Mouse (Mus musculus): ENCODE measurements around the gene Lce1c.

DNA sequence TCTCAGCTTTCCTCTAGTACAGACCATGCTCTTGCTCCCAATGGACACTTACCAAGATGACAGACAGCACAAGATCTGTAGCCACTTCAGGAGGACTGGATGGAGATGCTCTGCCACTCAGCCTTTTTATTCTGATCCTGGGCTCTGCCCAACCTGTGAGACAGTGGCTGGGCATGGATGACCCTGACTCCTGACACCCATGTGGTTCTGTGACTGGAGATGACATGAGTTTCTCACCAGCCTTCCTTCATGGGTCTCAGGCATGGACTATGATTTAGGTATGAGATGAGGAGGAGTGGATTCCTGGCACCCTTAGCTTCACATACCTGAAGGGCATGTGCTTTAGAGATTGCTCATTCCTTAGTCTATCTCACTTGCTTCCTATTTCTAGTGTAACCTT, 22.2 kb upstream of the Lce1c start, which contains the start of gene Lce1b:
- no peak for TF ChIP-seq CTCF (IDR thresholded peaks at IDR 0.05; ENCODE audit: extremely low read depth, insufficient read depth, insufficient read length, insufficient replicate concordance)
- TF ChIP-seq POLR2A (IDR thresholded peaks at IDR 0.05; ENCODE audit: low read depth, low read length), result no peak

Data from spleen, adult 2 months (tissue).